Mouse (Mus musculus) left cerebral cortex, adult 8-10 months (tissue): ENCODE data around the gene Nav2. TPM values are rescaled to one million over a fixed set of nuclear protein-coding genes. Genes with fewer than 3 reads are reported as not detected.
A peak's percentile ranks its signal among the peaks of the same experiment; 100 is the strongest.

Experiments used
- DNase-seq, 2 experiments: peaks; one replicate each; pipeline ENCODE4 v3.0.0; 2022; ENCODE audit warnings: low spot score in 2 of 2
- total RNA-seq, 4 experiments: library from RNA; stranded (reverse); gene quantifications; 2 replicates each; pipeline ENCODE4 v1.2.4; 2022

Nav2 gene
- total RNA-seq, 4 experiments from 2014 or later, result 76.7 to 101 (median 89.2) TPM

- no peak for DNase-seq
These were observed 23.6 kb downstream of the Nav2 start for GRCm38 (mm10) chr7:48932138-48932537.

GRCm38 (mm10) chr7:48934816-48935215 lies 26.3 kb downstream of the Nav2 start:
- no peak for DNase-seq

- DNase-seq, result no peak
These were observed 29.0 kb downstream of the Nav2 start for GRCm38 (mm10) chr7:48937562-48937961.

GRCm38 (mm10) chr7:48938190-48938589 lies 29.7 kb downstream of the Nav2 start:
- DNase-seq, result no peak

- DNase-seq, result no peak
These were observed 40.0 kb downstream of the Nav2 start for GRCm38 (mm10) chr7:48948381-48949108.

GRCm38 (mm10) chr7:48954501-48954900 lies 46.0 kb downstream of the Nav2 start:
- peak in 1 of 2 experiments; percentile 24 for DNase-seq

- DNase-seq, result peak; percentile 67 to 84
These were observed 50.2 kb downstream of the Nav2 start for GRCm38 (mm10) chr7:48958528-48959315.

- DNase-seq, result peak in 1 of 2 experiments; percentile 19
These were observed 50.8 kb downstream of the Nav2 start for GRCm38 (mm10) chr7:48959316-48959661.

- no peak for DNase-seq
These were observed 51.6 kb downstream of the Nav2 start for GRCm38 (mm10) chr7:48960152-48960551.

GRCm38 (mm10) chr7:48961501-48961900 lies 53.0 kb downstream of the Nav2 start:
- no peak for DNase-seq

- DNase-seq, result no peak
These were observed 53.4 kb downstream of the Nav2 start for GRCm38 (mm10) chr7:48961935-48962334.

- no peak for DNase-seq
These were observed 54.6 kb downstream of the Nav2 start for GRCm38 (mm10) chr7:48963112-48963511.

- DNase-seq, result no peak
These were observed 55.0 kb downstream of the Nav2 start for GRCm38 (mm10) chr7:48963554-48963953.

- DNase-seq, result no peak
These were observed 57.4 kb downstream of the Nav2 start for GRCm38 (mm10) chr7:48965796-48966512.

- DNase-seq, result no peak
These were observed 72.5 kb downstream of the Nav2 start for GRCm38 (mm10) chr7:48981013-48981412.

GRCm38 (mm10) chr7:48981814-48982213 lies 73.3 kb downstream of the Nav2 start:
- DNase-seq, result no peak

- DNase-seq, result no peak
These were observed 74.1 kb downstream of the Nav2 start for GRCm38 (mm10) chr7:48982573-48982972.

- no peak for DNase-seq
These were observed 83.5 kb downstream of the Nav2 start for GRCm38 (mm10) chr7:48991911-48992552.

GRCm38 (mm10) chr7:48995171-48995570 lies 86.7 kb downstream of the Nav2 start:
- DNase-seq, result no peak

- DNase-seq, result no peak
These were observed 87.2 kb downstream of the Nav2 start for GRCm38 (mm10) chr7:48995701-48996100.

- no peak for DNase-seq
These were observed 88.3 kb downstream of the Nav2 start for GRCm38 (mm10) chr7:48996829-48997228.

- no peak for DNase-seq
These were observed 89.6 kb downstream of the Nav2 start for GRCm38 (mm10) chr7:48998097-48998496.
